In the genomic region with DNA sequence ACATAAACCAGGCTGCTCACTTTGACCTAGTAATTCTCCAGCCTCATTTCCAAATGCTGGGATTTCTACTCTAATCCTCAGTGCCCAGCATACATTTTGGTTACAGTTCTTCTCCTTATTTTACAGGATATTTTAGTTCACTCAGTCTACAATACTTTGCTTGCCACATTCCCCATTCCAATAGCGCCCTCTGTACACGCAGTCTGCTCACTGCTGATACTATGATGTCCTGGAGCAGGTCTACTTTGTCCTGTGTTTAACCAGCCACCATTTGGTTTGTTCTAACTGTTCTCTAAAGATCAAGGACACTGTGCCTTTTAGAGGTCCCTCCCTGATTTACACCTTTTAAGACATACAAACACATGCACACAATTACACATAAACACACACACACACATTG, we compare ENCODE assay signal across 14 mouse cellular contexts. TPM values are rescaled to one million over a fixed set of nuclear protein-coding genes. Genes with fewer than 3 reads are reported as not detected.
DNase-seq lines count a peak whose midpoint lies in the region; ATAC-seq and TF ChIP-seq lines count a peak whose summit lies in the region.
"Not testable (repeated sequence)": the region's sequence is repeated elsewhere in the genome, so short reads cannot be mapped to it uniquely, and the experiment has no call there.
"Had no signal": no experiment of that assay in that cellular context is flagged by ENCODE, and none has a peak within 500 bp of the region (broad histone marks: within the 10 kb centered on the region; RNA-seq: fewer than 3 reads in every experiment).

No protein-coding gene starts in this region.

- not testable (repeated sequence) for ATAC-seq in midbrain, embryonic 14.5 days (ENCODE audit: low FRiP score, low TSS enrichment)

- intact Hi-C loops in gastrocnemius, adult 2 months (cut with DNase I), result not testable (repeated sequence)
- intact Hi-C loops in left cerebral cortex, postnatal 14 days (cut with DNase I), result loop anchor here (10.0 kb wide), 1 partner anchor 295 kb away; no protein-coding TSS in a partner anchor

- not testable (repeated sequence) for H3K9me3 ChIP-seq in midbrain, embryonic 14.5 days (ENCODE audit: control insufficient read depth, low read length)

- not testable (repeated sequence) for H3K4me3 ChIP-seq in cortical plate, adult 2 months (ENCODE audit: insufficient read depth, low read length); gastrocnemius, adult 2 months; kidney, adult 2 months (ENCODE audit: insufficient read depth, low read depth, low read length); midbrain, embryonic 14.5 days (replicated peaks; ENCODE audit: low read depth, low read length); thymus, adult 2 months (ENCODE audit: control insufficient read depth, insufficient read depth, low read length)

- H3K27ac ChIP-seq in cortical plate, adult 2 months (ENCODE audit: insufficient read depth, low read length); gastrocnemius, adult 2 months; kidney, adult 2 months (ENCODE audit: insufficient read depth, low read depth, low read length); midbrain, embryonic 14.5 days (replicated peaks; ENCODE audit: low read depth, low read length); thymus, adult 2 months (ENCODE audit: control insufficient read depth, insufficient read depth, low read length): not testable (repeated sequence)

- H3K4me2 ChIP-seq in midbrain, embryonic 14.5 days (ENCODE audit: low read length), result not testable (repeated sequence)

- 76% methylated on average over 2 of the region's 2 CpGs for WGBS in kidney, adult 2 months
- WGBS in midbrain, embryonic 14.5 days, result 59% methylated on average over 2 of the region's 2 CpGs
- 74% methylated on average over 2 of the region's 2 CpGs for WGBS in thymus, adult 2 months

- TF ChIP-seq POLR2A in cortical plate, adult 2 months (IDR thresholded peaks at IDR 0.05; ENCODE audit: extremely low read depth, insufficient read depth, low read length); kidney, adult 2 months (IDR thresholded peaks at IDR 0.05; ENCODE audit: low read depth, low read length); thymus, adult 2 months (IDR thresholded peaks at IDR 0.05; ENCODE audit: control insufficient read depth, extremely low read depth, insufficient read depth, low read length, poor library complexity): not testable (repeated sequence)

- not testable (repeated sequence) for H3K4me1 ChIP-seq in cortical plate, adult 2 months (ENCODE audit: control insufficient read depth, insufficient read depth, low read length); kidney, adult 2 months (ENCODE audit: control insufficient read depth, insufficient read depth, low read length); midbrain, embryonic 14.5 days (ENCODE audit: control insufficient read depth, insufficient read depth, low read length); thymus, adult 2 months (replicated peaks; ENCODE audit: control insufficient read depth, insufficient read depth, low read length)

- peak; percentile 31; the same call in 1 of the 2 replicates for TF ChIP-seq CTCF in cortical plate, adult 2 months (IDR thresholded peaks at IDR 0.05; ENCODE audit: extremely low read depth, insufficient read depth, low read length)
- TF ChIP-seq CTCF in gastrocnemius, adult 2 months (IDR thresholded peaks at IDR 0.05), result peak; percentile 44
- TF ChIP-seq CTCF in kidney, adult 2 months (conservative IDR thresholded peaks at IDR 0.05; ENCODE audit: insufficient read depth, insufficient read length, low read depth, low read length), result 0 out of 2 replicates have a peak, but pooled peaks have one; percentile 6
- not testable (repeated sequence) for TF ChIP-seq CTCF in thymus, adult 2 months (IDR thresholded peaks at IDR 0.05; ENCODE audit: borderline replicate concordance, control insufficient read depth, extremely low read depth, insufficient read depth, low read length, poor library complexity)

- not testable (repeated sequence) for H3K36me3 ChIP-seq in kidney, adult 2 months (ENCODE audit: control insufficient read depth, insufficient read depth, low read length); midbrain, embryonic 14.5 days (ENCODE audit: control insufficient read depth, insufficient read depth, low read length); thymus, adult 2 months (ENCODE audit: control insufficient read depth, insufficient read depth, low read length)

- H3K27me3 ChIP-seq in kidney, adult 2 months (replicated peaks; ENCODE audit: control insufficient read depth, insufficient read depth, low read length); midbrain, embryonic 14.5 days (ENCODE audit: control insufficient read depth, insufficient read depth, low read length); thymus, adult 2 months (ENCODE audit: control insufficient read depth, insufficient read depth, low read length): not testable (repeated sequence)

- not testable (repeated sequence) for H3K9ac ChIP-seq in midbrain, embryonic 14.5 days (replicated peaks; ENCODE audit: low read length)

- DNase-seq in adrenal gland, adult (ENCODE audit: inconsistent age in 2 of 2, low spot score in 1 of 2), result peak; percentile 24 to 60
- not testable (repeated sequence) for DNase-seq in gastrocnemius, adult 2 months; kidney, adult 2 months
- peak; percentile 10 to 19 for DNase-seq in left cerebral cortex, postnatal 14 days (ENCODE audit: low spot score in 2 of 2)
- DNase-seq in midbrain, embryonic 14.5 days, result peak; percentile 15
- DNase-seq in thymus, adult 2 months, result peak; percentile 43

RNA-seq across cellular contexts. Expression of gene Dmbt1, which starts 28.0 kb away (rescaled TPM):
- polyA plus RNA-seq in cortical plate, adult 2 months (2012; rRNA removed), result 0.02 TPM in 1 of 2 replicates, not detected in the other
- total RNA-seq in gastrocnemius, adult 2 months (2021), result not detected
- 0.02 TPM in 1 of 2 replicates, not detected in the other for polyA plus RNA-seq in kidney, adult 2 months (2012; rRNA removed)
- total RNA-seq in left cerebral cortex, postnatal 14 days (2021), result not detected
- not detected in 2 replicates for polyA plus RNA-seq in midbrain, embryonic 14.5 days (2014; fragmentation: Nextera tagmentation; extraction: Ambion mirVana)
- 0.64 and 0.94 TPM in 2 replicates for polyA plus RNA-seq in thymus, adult 2 months (2012; rRNA removed)
- total RNA-seq: gastrocnemius, adult 18-20 months; layer of hippocampus, adult 18-20 months; megakaryocyte, adult 5-6 weeks had no signal
- polyA plus RNA-seq: forebrain, embryonic 15.5 days; hindbrain, embryonic 15.5 days; midbrain, embryonic 16.5 days; neural tube, embryonic 12.5 days had no signal
